Mouse (Mus musculus) CH12.LX (cell line): ENCODE measurements around the gene Cecr2.

ENCODE experiments used
- CTCF ChIP-seq, 2 experiments: IDR thresholded peaks in 1 of 2; conservative IDR thresholded peaks in 1 of 2; 2 replicates each; pipeline ENCODE4 v1.5.1; 2011 to 2012; ENCODE audit warnings: low read depth in 2 of 2, low read length in 2 of 2, improper control_type of control experiment in 1 of 2, inconsistent platforms in 1 of 2, mild to moderate bottlenecking in 1 of 2, moderate library complexity in 1 of 2
- E2F4 ChIP-seq: IDR thresholded peaks from 2 replicates; pipeline ENCODE4 v1.6.1; 2011; ENCODE audit warnings: low read depth, low read length, improper control_type of control experiment; ENCODE audit not compliant: insufficient replicate concordance
- ETS1 ChIP-seq: conservative IDR thresholded peaks from 2 replicates; pipeline ENCODE4 v1.6.1; 2012; ENCODE audit warnings: low read depth, mild to moderate bottlenecking, inconsistent platforms, low read length, improper control_type of control experiment, moderate library complexity
- GABPA ChIP-seq: IDR thresholded peaks from 2 replicates; pipeline ENCODE4 v1.6.1; 2012; ENCODE audit warnings: low read depth, low read length, improper control_type of control experiment, inconsistent platforms; ENCODE audit not compliant: insufficient replicate concordance
- NRF1 ChIP-seq: IDR thresholded peaks from 2 replicates; pipeline ENCODE4 v1.6.1; 2014; ENCODE audit warnings: low read depth, mild to moderate bottlenecking, inconsistent platforms, low read length, improper control_type of control experiment, moderate library complexity

DNA sequence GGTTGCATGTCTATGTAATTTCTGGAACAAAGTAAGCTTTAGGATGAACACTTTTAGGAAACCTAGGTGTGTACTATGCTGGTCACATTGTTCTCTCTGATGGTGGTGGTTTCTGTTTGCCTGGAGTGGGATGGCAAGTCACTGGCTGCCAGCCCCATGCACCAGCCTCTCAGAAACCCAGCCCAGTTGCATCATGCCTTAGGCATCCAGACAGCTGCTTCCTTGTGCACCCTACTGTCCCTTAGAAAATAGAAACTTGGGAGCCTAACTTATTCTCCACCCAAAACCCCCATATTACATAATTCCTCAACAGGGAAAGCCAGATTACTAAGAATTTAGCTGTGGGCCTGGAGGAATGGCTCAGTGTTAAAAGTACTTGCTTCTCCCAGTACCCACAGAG lies 105.9 kb downstream of the Cecr2 start:
- TF ChIP-seq NRF1 (no peak), E2F4 (no peak), GABPA (no peak), ETS1 (no peak), CTCF (conservative IDR thresholded peaks at IDR 0.05 in 1 of 2, IDR thresholded peaks at IDR 0.05 in 1 of 2; ENCODE audit: low read depth in 2 of 2, low read length in 2 of 2) (no peak)
